Mouse (Mus musculus): ENCODE measurements around the gene Ttc28.

DNA sequence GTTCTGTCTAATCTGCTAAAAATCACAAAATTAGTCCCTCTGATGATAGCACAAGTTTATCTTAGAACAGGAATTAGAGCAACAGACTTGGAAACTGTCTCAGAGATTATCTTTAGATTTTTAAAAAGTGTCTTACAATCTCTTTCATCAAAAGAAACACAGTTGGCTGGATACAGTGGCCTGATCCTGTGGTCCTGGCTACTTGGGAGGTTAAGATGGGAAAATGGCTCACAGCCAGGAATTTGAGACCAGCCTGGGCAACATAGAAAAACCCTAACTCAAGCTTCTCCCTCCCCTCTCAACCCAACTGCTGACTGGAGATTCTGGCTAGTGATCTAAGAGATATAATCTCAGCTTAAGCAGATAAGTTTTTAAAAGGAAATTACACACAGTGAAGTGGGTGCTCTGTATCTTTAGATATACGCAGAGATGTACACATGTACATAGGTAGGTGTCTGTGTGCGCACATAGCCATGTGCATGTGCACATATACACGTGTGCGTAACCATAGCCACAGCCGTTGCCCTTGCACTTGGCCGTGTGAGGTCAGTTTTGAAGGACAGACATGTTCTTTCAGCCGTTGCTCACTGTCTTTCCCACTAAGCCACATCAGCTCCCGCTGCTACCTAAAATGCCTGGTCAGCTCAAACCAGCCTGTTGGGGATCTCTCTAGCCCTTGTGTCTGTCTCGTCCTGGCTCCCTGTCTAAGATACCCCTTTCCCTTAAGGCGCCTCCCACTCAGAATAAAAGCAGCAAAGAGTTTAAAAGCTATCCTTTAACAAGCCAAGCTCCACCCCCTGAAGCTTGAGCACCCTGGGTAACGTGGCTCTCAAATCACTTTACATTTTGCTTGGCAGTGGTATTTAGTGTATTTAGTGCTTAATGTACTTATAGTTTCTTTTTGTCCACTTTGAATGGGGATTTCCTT, 217.9 kb downstream of the Ttc28 start:
- TF ChIP-seq CTCF (IDR thresholded peaks at IDR 0.05) = no peak
- no peak for TF ChIP-seq EP300 (IDR thresholded peaks at IDR 0.05)

All from lung, postnatal 0 days (tissue).